Mouse (Mus musculus): ENCODE measurements around the gene Fam198a.

DNA sequence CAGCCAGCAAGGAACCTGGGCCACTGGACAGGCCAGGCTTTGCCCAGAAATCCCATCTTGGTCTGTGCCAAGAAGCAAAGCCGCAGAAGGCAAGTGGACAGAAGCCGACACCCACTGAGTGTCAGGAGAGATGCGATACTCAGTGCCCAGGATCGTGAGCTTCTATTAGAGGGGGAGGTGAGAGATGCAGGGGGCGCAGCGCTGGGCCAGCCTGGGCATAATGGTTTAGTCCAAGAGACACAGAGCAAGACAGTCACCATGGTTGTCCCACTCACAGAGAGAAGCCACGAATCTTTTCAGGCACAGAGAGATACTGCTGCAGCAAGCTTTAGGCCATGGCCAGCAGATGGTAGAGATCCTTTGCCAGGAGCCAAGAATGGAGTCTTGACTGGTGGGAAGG, 14.2 kb downstream of the Fam198a start:
- TF ChIP-seq POLR2A (IDR thresholded peaks at IDR 0.05; ENCODE audit: borderline replicate concordance, extremely low read depth, insufficient read depth, insufficient read length, poor library complexity, severe bottlenecking) (no peak), CTCF (IDR thresholded peaks at IDR 0.05; ENCODE audit: borderline replicate concordance, extremely low read depth, insufficient read depth, insufficient read length) (no peak)

Data from brain, embryonic 14.5 days (tissue).